Mouse (Mus musculus) midbrain, embryonic 11.5 days (tissue): Measurements from ENCODE around the gene Mapk8ip1. TPM values are rescaled to one million over a fixed set of nuclear protein-coding genes. Genes with fewer than 3 reads are reported as not detected.

Experiments
- ATAC-seq: fragments of 200-750 bp; cut with Nextera tagmentation; 2 replicates; pipeline ENCODE4 v1.8.0; 2017; ENCODE audit warnings: moderate TSS enrichment, moderate library complexity; ENCODE audit not compliant: low FRiP score
- DNase-seq: peaks from one replicate; pipeline ENCODE4 v3.0.0; 2015; ENCODE audit warnings: low spot score; ENCODE audit errors: missing footprints
- H3K27ac ChIP-seq: fragments of 300-500 bp; sonication (generic); 2 replicates; pipeline ENCODE4 v1.5.1; 2014; ENCODE audit warnings: low read depth, low read length
- H3K27me3 ChIP-seq: fragments of 300-500 bp; sonication (generic); 2 replicates; pipeline ENCODE4 v1.6.1; 2014; ENCODE audit warnings: mild to moderate bottlenecking, low read length, moderate library complexity, mixed read lengths; ENCODE audit not compliant: control insufficient read depth, insufficient read depth
- H3K36me3 ChIP-seq: fragments of 300-500 bp; sonication (generic); 2 replicates; pipeline ENCODE4 v1.6.1; 2014; ENCODE audit warnings: mild to moderate bottlenecking, low read length, moderate library complexity, mixed read lengths; ENCODE audit not compliant: control insufficient read depth, insufficient read depth
- H3K4me1 ChIP-seq: fragments of 300-500 bp; sonication (generic); 2 replicates; pipeline ENCODE4 v1.6.1; 2014; ENCODE audit warnings: low read length; ENCODE audit not compliant: control insufficient read depth, insufficient read depth
- H3K4me2 ChIP-seq: fragments of 300-500 bp; sonication (generic); 2 replicates; pipeline ENCODE4 v1.6.1; 2014; ENCODE audit warnings: mild to moderate bottlenecking, moderate library complexity
- H3K4me3 ChIP-seq: fragments of 300-500 bp; sonication (generic); 2 replicates; pipeline ENCODE4 v1.5.1; 2014; ENCODE audit warnings: low read depth, low read length
- H3K9ac ChIP-seq: fragments of 300-500 bp; sonication (generic); 2 replicates; pipeline ENCODE4 v1.6.1; 2014; ENCODE audit warnings: low read length
- H3K9me3 ChIP-seq: fragments of 300-500 bp; sonication (generic); 2 replicates; pipeline ENCODE4 v1.6.1; 2016; ENCODE audit warnings: low read length; ENCODE audit not compliant: control insufficient read depth
- WGBS: fragments of 180-500 bp; shearing (Covaris S2); extraction: QIAGEN DNeasy Blood & Tissue Kit; methylation state at CpG from one replicate; pipeline ENCODE4 v1.1.7; 2014; 5-methylcytosine and 5-hydroxymethylcytosine counted together
- polyA plus RNA-seq: library from polyadenylated mRNA; unstranded; fragments of >200 nt; fragmentation: Nextera tagmentation; extraction: Ambion mirVana; gene quantifications from 2 replicates; pipeline ENCODE4 v1.2.1, GENCODE M21; 2014

The Mapk8ip1 gene
- polyA plus RNA-seq, 1 experiment from 2014 or later = 37.1 TPM

GRCm38 (mm10) chr2:92381161-92381560, 19.9 kb downstream of the Mapk8ip1 start:
- Histone ChIP-seq H3K9ac (no peak overlapping the region), H3K27me3 (no peaks in the 10 kb centered on the region), H3K9me3 (no peaks in the 10 kb centered on the region), H3K4me3 (no peak overlapping the region), H3K27ac (no peak overlapping the region), H3K36me3 (peaks cover 43% of the 10 kb centered on the region), H3K4me1 (peaks cover 2% of the 10 kb centered on the region), H3K4me2 (no peak overlapping the region)
- WGBS = 85% methylated on average over 5 of the region's 5 CpGs
- DNase-seq (no peak), ATAC-seq (no peak)

GRCm38 (mm10) chr2:92380495-92381050, 20.5 kb downstream of the Mapk8ip1 start:
- no peak for DNase-seq
- Histone ChIP-seq H3K27me3 (no peaks in the 10 kb centered on the region), H3K36me3 (peaks cover 37% of the 10 kb centered on the region), H3K9me3 (no peaks in the 10 kb centered on the region), H3K9ac (no peak overlapping the region), H3K4me3 (no peak overlapping the region), H3K4me2 (no peak overlapping the region), H3K4me1 (peaks cover 7% of the 10 kb centered on the region), H3K27ac (no peak overlapping the region)
- ATAC-seq = no peak
- WGBS = 79% methylated on average over 6 of the region's 6 CpGs

GRCm38 (mm10) chr2:92379783-92380494, 21.1 kb downstream of the Mapk8ip1 start:
- ATAC-seq (no peak), DNase-seq (no peak)
- Histone ChIP-seq H3K27me3 (no peaks in the 10 kb centered on the region), H3K4me3 (no peak overlapping the region), H3K27ac (no peak overlapping the region), H3K9ac (no peak overlapping the region), H3K9me3 (no peaks in the 10 kb centered on the region), H3K4me1 (peaks cover 9% of the 10 kb centered on the region), H3K36me3 (peaks cover 32% of the 10 kb centered on the region), H3K4me2 (no peak overlapping the region)
- 80% methylated on average over 17 of the region's 17 CpGs for WGBS

- H3K27ac ChIP-seq = no peak overlapping the region
- H3K4me3 ChIP-seq = no peak overlapping the region
- H3K4me1 ChIP-seq = peaks cover 23% of the 10 kb centered on the region
- H3K9me3 ChIP-seq = no peaks in the 10 kb centered on the region
- H3K4me2 ChIP-seq = no peak overlapping the region
- H3K9ac ChIP-seq = no peak overlapping the region
- no peak for DNase-seq
- peaks cover 10% of the 10 kb centered on the region; the same call in 1 of the 2 replicates for H3K36me3 ChIP-seq
- no peak for ATAC-seq
- 92% methylated on average over 7 of the region's 7 CpGs for WGBS
- no peaks in the 10 kb centered on the region for H3K27me3 ChIP-seq
Observed at GRCm38 (mm10) chr2:92377320-92377719, 23.7 kb downstream of the Mapk8ip1 start.

- H3K27ac ChIP-seq = no peak overlapping the region
- peak overlapping the region; percentile 96 for H3K4me2 ChIP-seq
- H3K9me3 ChIP-seq = no peaks in the 10 kb centered on the region
- no peaks in the 10 kb centered on the region for H3K27me3 ChIP-seq
- peak overlapping the region; percentile 67; the same call in 1 of the 2 replicates for H3K4me3 ChIP-seq
- H3K9ac ChIP-seq = no peak overlapping the region
- WGBS = 81% methylated on average over 6 of the region's 6 CpGs
- no peak for ATAC-seq
- peaks cover 9% of the 10 kb centered on the region; the same call in 1 of the 2 replicates for H3K36me3 ChIP-seq
- H3K4me1 ChIP-seq = peaks cover 34% of the 10 kb centered on the region
- DNase-seq = no peak
Observed at GRCm38 (mm10) chr2:92376300-92376699, 24.8 kb downstream of the Mapk8ip1 start.

GRCm38 (mm10) chr2:92375788-92376187, 25.3 kb downstream of the Mapk8ip1 start:
- Histone ChIP-seq H3K9ac (peak overlapping the region; percentile 70), H3K9me3 (no peaks in the 10 kb centered on the region), H3K4me1 (peaks cover 39% of the 10 kb centered on the region), H3K36me3 (0 out of 2 replicates have a peak, but pooled peaks cover 4% of the 10 kb centered on the region), H3K4me2 (peak overlapping the region; percentile 96), H3K4me3 (peak overlapping the region; percentile 67), H3K27ac (peak overlapping the region; percentile 90), H3K27me3 (0 out of 2 replicates have a peak, but pooled peaks cover 3% of the 10 kb centered on the region)
- WGBS = 14% methylated on average over 10 of the region's 10 CpGs
- no peak for ATAC-seq
- DNase-seq = no peak

- H3K36me3 ChIP-seq = 0 out of 2 replicates have a peak, but pooled peaks cover 2% of the 10 kb centered on the region
- WGBS = 0% methylated on average over 29 of the region's 29 CpGs
- H3K4me2 ChIP-seq = peak overlapping the region; percentile 96
- peak overlapping the region; percentile 67 for H3K4me3 ChIP-seq
- H3K4me1 ChIP-seq = peaks cover 44% of the 10 kb centered on the region
- H3K27me3 ChIP-seq = peaks cover 5% of the 10 kb centered on the region
- H3K9me3 ChIP-seq = no peaks in the 10 kb centered on the region
- peak overlapping the region; percentile 90 for H3K27ac ChIP-seq
- DNase-seq (peak; percentile 99), ATAC-seq (peak; percentile 90)
- H3K9ac ChIP-seq = peak overlapping the region; percentile 70
Observed at GRCm38 (mm10) chr2:92375099-92375623, 25.9 kb downstream of the Mapk8ip1 start.

- no peaks in the 10 kb centered on the region for H3K9me3 ChIP-seq
- no peak for ATAC-seq
- H3K27ac ChIP-seq = peak within 1 kb of the TSS; percentile 90
- peaks cover 8% of the 10 kb centered on the region for H3K27me3 ChIP-seq
- peaks cover 45% of the 10 kb centered on the region for H3K4me1 ChIP-seq
- DNase-seq = no peak
- 4% methylated on average over 16 of the region's 16 CpGs for WGBS
- peak within 1 kb of the TSS; percentile 96 for H3K4me2 ChIP-seq
- peak within 1 kb of the TSS; percentile 70 for H3K9ac ChIP-seq
- H3K4me3 ChIP-seq = peak within 1 kb of the TSS; percentile 67
- 0 out of 2 replicates have a peak, but pooled peaks cover under 1% of the 10 kb centered on the region for H3K36me3 ChIP-seq
Observed at GRCm38 (mm10) chr2:92374514-92374913, 26.5 kb downstream of the Mapk8ip1 start, which contains the start of the genes Pex16 and Large2. TSS of gene Pex16 (plus strand) at chr2:92374676. TSS of gene Large2 (minus strand) at chr2:92374869.

- Histone ChIP-seq H3K4me2 (no peak overlapping the region; the same call in 1 of the 2 replicates), H3K4me1 (peaks cover 47% of the 10 kb centered on the region), H3K9me3 (no peaks in the 10 kb centered on the region), H3K9ac (0 out of 2 replicates have a peak overlapping the region, but pooled peaks have one; percentile 1), H3K27ac (no peak overlapping the region; the same call in 1 of the 2 replicates), H3K4me3 (no peak overlapping the region), H3K36me3 (no peaks in the 10 kb centered on the region), H3K27me3 (peaks cover 8% of the 10 kb centered on the region)
- no peak for ATAC-seq
- no peak for DNase-seq
- WGBS = 62% methylated on average over 11 of the region's 11 CpGs
Observed at GRCm38 (mm10) chr2:92373437-92373813, 27.6 kb downstream of the Mapk8ip1 start.
